Mouse (Mus musculus) heart, embryonic 13.5 days (tissue): ENCODE data around the gene Apof. TPM values are rescaled to one million over a fixed set of nuclear protein-coding genes. Genes with fewer than 3 reads are reported as not detected.
A peak's percentile ranks its signal among the peaks of the same experiment; 100 is the strongest.
"Not testable (repeated sequence)": the region's sequence is repeated elsewhere in the genome, so short reads cannot be mapped to it uniquely, and the experiment has no call there.

Experiments
- ATAC-seq: fragments of 200-750 bp; cut with Nextera tagmentation; 2 replicates; pipeline ENCODE4 v1.8.0; 2017; ENCODE audit warnings: moderate TSS enrichment; ENCODE audit not compliant: insufficient number of reproducible peaks, low FRiP score, low TSS enrichment; ENCODE audit errors: extremely low read depth
- H3K27ac ChIP-seq: fragments of 300-500 bp; sonication (generic); replicated peaks from 2 replicates; pipeline ENCODE4 v1.5.1; 2015; ENCODE audit warnings: moderate library complexity, mild to moderate bottlenecking, inconsistent platforms
- H3K27me3 ChIP-seq: fragments of 300-500 bp; sonication (generic); replicated peaks from 2 replicates; pipeline ENCODE4 v1.6.1; 2015; ENCODE audit warnings: mild to moderate bottlenecking, inconsistent platforms
- H3K36me3 ChIP-seq: fragments of 300-500 bp; sonication (generic); 2 replicates; pipeline ENCODE4 v1.6.1; 2015; ENCODE audit warnings: mild to moderate bottlenecking, inconsistent platforms
- H3K4me1 ChIP-seq: fragments of 300-500 bp; sonication (generic); 2 replicates; pipeline ENCODE4 v1.6.1; 2015; ENCODE audit warnings: inconsistent platforms
- H3K4me2 ChIP-seq: fragments of 300-500 bp; sonication (generic); 2 replicates; pipeline ENCODE4 v1.6.1; 2015; ENCODE audit warnings: inconsistent platforms, mild to moderate bottlenecking, moderate library complexity
- H3K4me3 ChIP-seq: fragments of 300-500 bp; sonication (generic); 2 replicates; pipeline ENCODE4 v1.5.1; 2015; ENCODE audit warnings: moderate library complexity, mild to moderate bottlenecking, inconsistent platforms
- H3K9ac ChIP-seq: fragments of 300-500 bp; sonication (generic); 2 replicates; pipeline ENCODE4 v1.6.1; 2015; ENCODE audit warnings: inconsistent platforms, mild to moderate bottlenecking, moderate library complexity
- H3K9me3 ChIP-seq: fragments of 300-500 bp; sonication (generic); 2 replicates; pipeline ENCODE4 v1.6.1; 2016; ENCODE audit warnings: inconsistent platforms
- WGBS: fragments of 180-500 bp; shearing (Covaris S2); methylation state at CpG from one replicate; pipeline ENCODE4 v1.1.7; 2015; ENCODE audit warnings: mixed read lengths; 5-methylcytosine and 5-hydroxymethylcytosine counted together
- polyA plus RNA-seq: library from polyadenylated mRNA; unstranded; fragments of >200 nt; fragmentation: Nextera tagmentation; extraction: Ambion mirVana; gene quantifications from 2 replicates; pipeline ENCODE4 v1.2.1, GENCODE M21; 2015

The Apof gene
- polyA plus RNA-seq, 1 experiment from 2014 or later, result 0.27 TPM

DNA sequence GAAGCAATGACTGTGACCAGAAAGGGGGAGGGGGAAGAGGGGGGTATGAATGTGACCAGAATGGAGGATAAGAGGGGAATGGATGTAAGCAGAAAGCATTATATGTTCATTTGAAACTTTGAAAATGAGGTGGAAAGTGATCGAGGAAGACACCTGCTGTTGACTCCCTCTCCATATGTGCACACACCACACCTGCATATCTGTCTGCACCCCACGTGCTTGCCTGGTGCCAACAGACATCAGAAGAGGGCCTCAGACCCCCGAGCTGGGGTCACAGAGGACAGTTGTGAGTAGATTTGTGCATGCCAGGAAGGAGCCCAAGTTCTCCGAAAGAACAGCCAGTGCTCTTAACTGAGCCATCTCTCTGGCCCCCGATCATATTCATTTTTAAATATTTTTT is 8.5 kb upstream of the Apof start:
- Histone ChIP-seq H3K4me1 (no peaks in the 10 kb centered on the region), H3K4me2 (no peak overlapping the region), H3K36me3 (no peaks in the 10 kb centered on the region), H3K27ac (no peak overlapping the region), H3K27me3 (no peaks in the 10 kb centered on the region), H3K9ac (no peak overlapping the region), H3K4me3 (no peak overlapping the region), H3K9me3 (no peaks in the 10 kb centered on the region)
- WGBS, result 81% methylated on average over 5 of the region's 5 CpGs
- no peak for ATAC-seq

- not testable (repeated sequence) for H3K36me3 ChIP-seq, H3K4me2 ChIP-seq, H3K4me1 ChIP-seq, H3K9ac ChIP-seq, H3K27me3 ChIP-seq, H3K9me3 ChIP-seq, H3K27ac ChIP-seq, H3K4me3 ChIP-seq, ATAC-seq
- WGBS, result 79% methylated on average over 7 of the region's 7 CpGs
These were observed 8.1 kb upstream of the Apof start for GRCm38 (mm10) chr10:128260376-128260775.

DNA sequence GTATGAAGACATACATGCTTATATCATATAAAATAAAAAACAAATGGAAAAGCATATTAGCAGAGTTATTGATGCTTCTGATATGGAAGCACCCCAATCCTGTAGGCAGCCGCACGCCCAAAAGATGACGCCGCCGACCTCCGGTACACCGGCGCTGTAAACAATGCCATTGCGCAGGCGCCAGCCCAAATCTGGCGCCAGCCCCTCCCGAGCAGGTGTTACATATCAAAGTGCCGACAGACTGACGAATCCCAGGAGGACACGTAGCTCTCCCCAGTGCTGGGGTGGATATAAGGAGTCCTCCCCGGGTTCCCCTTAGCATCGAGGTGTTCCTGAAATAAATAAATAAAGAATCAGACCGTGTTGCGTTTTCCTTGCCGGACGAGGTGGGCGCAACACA is 6.2 kb upstream of the Apof start:
- Histone ChIP-seq H3K9me3 (no peaks in the 10 kb centered on the region), H3K27ac (no peak overlapping the region), H3K4me3 (peak overlapping the region; percentile 20), H3K36me3 (no peaks in the 10 kb centered on the region), H3K9ac (no peak overlapping the region), H3K4me1 (no peaks in the 10 kb centered on the region), H3K4me2 (peak overlapping the region; percentile 31), H3K27me3 (no peaks in the 10 kb centered on the region)
- no peak for ATAC-seq
- 46% methylated on average over 22 of the region's 22 CpGs for WGBS

- no peaks in the 10 kb centered on the region for H3K4me1 ChIP-seq
- no peak overlapping the region for H3K9ac ChIP-seq
- ATAC-seq, result no peak
- no peaks in the 10 kb centered on the region for H3K27me3 ChIP-seq
- H3K9me3 ChIP-seq, result no peaks in the 10 kb centered on the region
- H3K36me3 ChIP-seq, result no peaks in the 10 kb centered on the region
- no peak overlapping the region for H3K4me3 ChIP-seq
- no peak overlapping the region for H3K27ac ChIP-seq
- no peak overlapping the region for H3K4me2 ChIP-seq
- 73% methylated on average over 6 of the region's 6 CpGs for WGBS
These were observed 4.8 kb upstream of the Apof start for GRCm38 (mm10) chr10:128263393-128264310.

- H3K4me1 ChIP-seq, result peaks cover 13% of the 10 kb centered on the region
- H3K27me3 ChIP-seq, result no peaks in the 10 kb centered on the region
- H3K27ac ChIP-seq, result no peak overlapping the region
- ATAC-seq, result no peak
- 88% methylated on average over 16 of the region's 16 CpGs for WGBS
- no peaks in the 10 kb centered on the region for H3K36me3 ChIP-seq
- H3K9me3 ChIP-seq, result no peaks in the 10 kb centered on the region
- H3K4me3 ChIP-seq, result peak overlapping the region; percentile 91
- H3K4me2 ChIP-seq, result peak overlapping the region; percentile 76
- no peak overlapping the region for H3K9ac ChIP-seq
These were observed 887 bp downstream of the Apof start for GRCm38 (mm10) chr10:128269206-128269910.

GRCm38 (mm10) chr10:128270287-128270841 is 1.9 kb downstream of the Apof start, which contains the start of gene Stat2:
Gene Stat2 (plus strand): TSS chr10:128270559.
- peak; percentile 98 for ATAC-seq
- Histone ChIP-seq H3K27ac (peak within 1 kb of the TSS; percentile 84), H3K9me3 (no peaks in the 10 kb centered on the region), H3K27me3 (no peaks in the 10 kb centered on the region), H3K4me1 (peaks cover 13% of the 10 kb centered on the region), H3K4me2 (peak within 1 kb of the TSS; percentile 76), H3K4me3 (peak within 1 kb of the TSS; percentile 91), H3K36me3 (no peaks in the 10 kb centered on the region), H3K9ac (peak within 1 kb of the TSS; percentile 89)
- under 1% methylated on average over 43 of the region's 43 CpGs for WGBS

- H3K27me3 ChIP-seq, result no peaks in the 10 kb centered on the region
- peaks cover 13% of the 10 kb centered on the region for H3K4me1 ChIP-seq
- 36% methylated on average over 7 of the region's 7 CpGs for WGBS
- peak overlapping the region; percentile 84 for H3K27ac ChIP-seq
- no peaks in the 10 kb centered on the region for H3K9me3 ChIP-seq
- peak overlapping the region; percentile 76 for H3K4me2 ChIP-seq
- H3K36me3 ChIP-seq, result no peaks in the 10 kb centered on the region
- ATAC-seq, result no peak
- H3K9ac ChIP-seq, result peak overlapping the region; percentile 89
- H3K4me3 ChIP-seq, result peak overlapping the region; percentile 91
These were observed 2.4 kb downstream of the Apof start for GRCm38 (mm10) chr10:128270866-128271265.

GRCm38 (mm10) chr10:128271883-128272282 is 3.4 kb downstream of the Apof start:
- Histone ChIP-seq H3K4me2 (0 out of 2 replicates have a peak overlapping the region, but pooled peaks have one; percentile 76), H3K9ac (no peak overlapping the region), H3K27me3 (no peaks in the 10 kb centered on the region), H3K9me3 (no peaks in the 10 kb centered on the region), H3K36me3 (peaks cover 8% of the 10 kb centered on the region), H3K4me1 (peaks cover 13% of the 10 kb centered on the region), H3K27ac (no peak overlapping the region), H3K4me3 (no peak overlapping the region)
- 55% methylated on average over 2 of the region's 2 CpGs for WGBS
- ATAC-seq, result no peak

- not testable (repeated sequence) for ATAC-seq, H3K27ac ChIP-seq, H3K9me3 ChIP-seq, H3K4me3 ChIP-seq, H3K27me3 ChIP-seq, H3K9ac ChIP-seq, H3K4me2 ChIP-seq
- WGBS, result 80% methylated on average over 5 of the region's 7 CpGs
- H3K4me1 ChIP-seq, result peaks cover 13% of the 10 kb centered on the region
- H3K36me3 ChIP-seq, result peaks cover 18% of the 10 kb centered on the region
These were observed 4.5 kb downstream of the Apof start for GRCm38 (mm10) chr10:128272819-128273439.

DNA sequence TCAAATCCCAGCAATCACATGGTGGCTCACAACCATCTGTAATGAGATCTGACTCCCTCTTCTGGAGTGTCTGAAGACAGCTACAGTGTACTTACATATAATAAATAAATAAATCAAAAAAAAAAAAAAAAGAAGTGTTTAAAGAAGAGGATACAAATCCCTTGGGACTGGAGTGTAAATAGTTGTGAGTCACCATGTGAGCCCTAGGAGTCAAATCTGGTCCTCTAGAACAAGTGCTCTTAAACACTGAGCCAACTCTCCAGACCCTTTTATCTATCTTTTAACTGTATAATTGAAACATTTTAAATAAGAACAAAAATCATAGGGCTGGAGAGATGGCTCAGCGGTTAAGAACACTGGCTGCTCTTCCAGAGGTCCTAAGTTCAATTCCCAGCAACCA is 6.9 kb downstream of the Apof start:
- ATAC-seq, H3K9me3 ChIP-seq, H3K27me3 ChIP-seq, H3K27ac ChIP-seq, H3K4me2 ChIP-seq, H3K4me3 ChIP-seq, H3K4me1 ChIP-seq, H3K9ac ChIP-seq: not testable (repeated sequence)
- peaks cover 35% of the 10 kb centered on the region for H3K36me3 ChIP-seq
- WGBS, result 92% methylated on average over 1 of the region's 1 CpGs

DNA sequence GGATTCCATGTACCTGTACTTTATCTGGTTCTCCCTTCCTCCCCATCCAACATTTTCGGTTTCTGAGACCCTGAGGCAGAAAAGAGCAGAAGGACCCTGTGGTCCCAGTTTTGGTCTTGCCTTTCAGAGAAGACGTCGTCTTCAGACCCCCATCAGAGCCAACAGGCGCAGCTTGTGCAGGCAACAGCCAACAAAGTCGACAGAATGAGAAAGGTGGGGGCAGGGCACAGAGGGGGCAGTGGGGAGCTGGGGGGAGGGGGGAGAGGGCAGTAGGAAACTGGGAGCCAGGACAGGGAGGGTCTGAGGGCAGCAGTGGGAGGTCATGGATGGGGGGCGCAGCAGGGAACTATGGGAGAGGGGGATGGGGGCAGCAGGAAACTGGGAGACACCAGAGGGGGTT is 9.7 kb downstream of the Apof start:
- H3K4me2 ChIP-seq, result no peak overlapping the region
- ATAC-seq, result no peak
- no peaks in the 10 kb centered on the region; the same call in 1 of the 2 replicates for H3K9me3 ChIP-seq
- no peaks in the 10 kb centered on the region for H3K4me1 ChIP-seq
- H3K27ac ChIP-seq, result no peak overlapping the region
- H3K27me3 ChIP-seq, result no peaks in the 10 kb centered on the region
- no peak overlapping the region for H3K4me3 ChIP-seq
- no peak overlapping the region for H3K9ac ChIP-seq
- WGBS, result 49% methylated on average over 6 of the region's 6 CpGs
- H3K36me3 ChIP-seq, result peaks cover 61% of the 10 kb centered on the region
